Mouse (Mus musculus) liver, postnatal 0 days (tissue): ENCODE measurements around the gene Lama5.

ENCODE experiments used
- CTCF ChIP-seq: sonication (generic); IDR thresholded peaks from 2 replicates; pipeline ENCODE4 v1.5.1; 2016; ENCODE audit warnings: antibody characterized with exemption, low read depth
- EP300 ChIP-seq: IDR thresholded peaks from 2 replicates; pipeline ENCODE4 v1.6.1; 2016; ENCODE audit warnings: antibody characterized with exemption, low read depth, mild to moderate bottlenecking

DNA sequence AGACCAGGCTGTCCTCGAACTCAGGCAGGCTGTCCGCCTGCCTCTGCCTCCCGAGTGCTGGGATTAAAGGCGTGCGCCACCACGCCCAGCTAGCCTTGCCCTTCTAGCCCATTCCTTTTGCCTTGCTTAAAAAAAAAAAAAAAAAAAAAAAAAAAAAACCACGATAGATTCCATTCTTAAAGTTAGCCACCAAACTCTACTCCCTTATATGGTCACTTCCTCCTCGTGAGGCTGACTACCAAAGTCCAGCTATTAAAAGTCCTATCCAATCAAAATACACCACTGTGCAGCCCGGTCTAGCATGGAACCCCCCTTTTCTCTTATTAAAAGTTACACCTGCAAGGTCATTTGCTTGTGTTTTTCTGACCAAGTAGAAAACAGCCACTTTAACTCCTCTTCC is 30.0 kb upstream of the Lama5 start:
- TF ChIP-seq CTCF (no peak), EP300 (no peak)
